Mouse (Mus musculus) ES-E14 (cell line): Measurements from ENCODE around the gene Ranbp9. TPM values are rescaled to one million over a fixed set of nuclear protein-coding genes. Genes with fewer than 3 reads are reported as not detected.

Source experiments
- DNase-seq: peaks from one replicate; pipeline ENCODE4 v3.0.0-alpha.2; 2013; ENCODE audit warnings: low read depth, low spot score
- H3K27ac ChIP-seq: 2 replicates; pipeline ENCODE4 v1.5.1; 2012; ENCODE audit warnings: low read depth, mild to moderate bottlenecking, low read length, moderate library complexity, mixed read lengths; ENCODE audit not compliant: poor library complexity, insufficient read depth, severe bottlenecking
- H3K36me3 ChIP-seq: 2 replicates; pipeline ENCODE4 v1.6.1; 2012; ENCODE audit warnings: mild to moderate bottlenecking, low read length, moderate library complexity, mixed read lengths; ENCODE audit not compliant: control insufficient read depth, poor library complexity, insufficient read depth, severe bottlenecking
- H3K4me1 ChIP-seq, 2 experiments: fragments of 150-350 bp in 1 of 2; sonication (generic) in 1 of 2; 2 replicates each; pipeline ENCODE4 v1.6.1; 2012; ENCODE audit warnings: low read length in 2 of 2, mild to moderate bottlenecking in 1 of 2, mixed read lengths in 1 of 2; ENCODE audit not compliant: control insufficient read depth in 2 of 2, insufficient read depth in 2 of 2, poor library complexity in 1 of 2
- H3K4me3 ChIP-seq, 2 experiments: fragments of 150-350 bp in 1 of 2; sonication (generic) in 1 of 2; 2 replicates each; pipeline ENCODE4 v1.5.1; 2012; ENCODE audit warnings: low read length in 2 of 2, low read depth in 1 of 2, mild to moderate bottlenecking in 1 of 2, mixed read lengths in 1 of 2; ENCODE audit not compliant: insufficient read depth in 1 of 2, poor library complexity in 1 of 2, severe bottlenecking in 1 of 2
- H3K9ac ChIP-seq: 2 replicates; pipeline ENCODE4 v1.6.1; 2012; ENCODE audit warnings: low read depth, mild to moderate bottlenecking, low read length, mixed read lengths; ENCODE audit not compliant: poor library complexity, insufficient read depth, severe bottlenecking
- H3K9me3 ChIP-seq: fragments of 150-350 bp; sonication (generic); 2 replicates; pipeline ENCODE4 v1.6.1; 2012; ENCODE audit warnings: low read depth, mild to moderate bottlenecking, low read length; ENCODE audit not compliant: control insufficient read depth, insufficient read depth
- CHD2 ChIP-seq: IDR thresholded peaks from 2 replicates; pipeline ENCODE4 v1.6.1; 2014; ENCODE audit warnings: mild to moderate bottlenecking, low read depth, low read length, inconsistent platforms
- HCFC1 ChIP-seq: IDR thresholded peaks from 2 replicates; pipeline ENCODE4 v1.6.1; 2012; ENCODE audit warnings: low read length, inconsistent platforms, borderline replicate concordance; ENCODE audit not compliant: insufficient read depth
- MAFK ChIP-seq: IDR thresholded peaks from 2 replicates; pipeline ENCODE4 v1.6.1; 2014; ENCODE audit warnings: mild to moderate bottlenecking, low read depth, low read length, inconsistent platforms; ENCODE audit not compliant: insufficient read depth
- ZC3H11A ChIP-seq: IDR thresholded peaks from 2 replicates; pipeline ENCODE4 v1.6.1; 2012; ENCODE audit warnings: low read depth, mild to moderate bottlenecking, inconsistent platforms, low read length, borderline replicate concordance
- ZNF384 ChIP-seq: IDR thresholded peaks from 2 replicates; pipeline ENCODE4 v1.6.1; 2012; ENCODE audit warnings: low read depth, low read length, inconsistent platforms
- in situ Hi-C, 2 experiments: fragments of 600-800 bp; cut with MboI; formaldehyde crosslinking; loops; one replicate each; pipeline ENCODE4 v1.15.1; 2025; ENCODE audit warnings: low sequenced_read_pairs in 2 of 2, inconsistent platforms in 1 of 2; ENCODE audit not compliant: unreplicated experiment in 2 of 2
- total RNA-seq: library from RNA; depleted of rRNA; stranded (reverse); fragments of 300-350 nt; gene quantifications from 2 replicates; pipeline ENCODE4 v1.2.3, GENCODE M21; 2012

The Ranbp9 gene
- total RNA-seq, 1 experiment, result 27.8 TPM

DNA sequence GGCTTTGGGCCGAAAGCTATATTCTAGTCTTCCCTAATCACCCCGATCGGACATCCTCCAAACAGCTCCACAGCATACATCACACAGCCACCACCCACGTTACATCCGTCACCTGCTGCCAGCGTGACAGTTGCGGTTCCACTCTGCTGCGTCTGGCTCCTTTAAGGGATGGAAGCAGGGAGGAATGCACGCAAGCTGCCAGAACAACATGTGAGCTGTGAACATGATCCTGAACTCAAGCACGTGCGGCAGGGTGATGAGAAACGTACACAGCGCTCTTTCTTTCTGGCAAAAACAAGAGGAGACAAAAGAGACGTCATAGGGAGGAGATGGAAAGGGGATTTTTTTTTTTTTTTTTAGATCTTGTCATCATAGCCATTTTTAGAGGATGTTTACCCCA is 17.8 kb upstream of the Ranbp9 start:
- no peak overlapping the region for H3K9ac ChIP-seq
- TF ChIP-seq MAFK (no peak), ZNF384 (no peak)
- H3K27ac ChIP-seq, result no peak overlapping the region
- no peak overlapping the region for H3K4me3 ChIP-seq
- in situ Hi-C loops, result no loop called here
- no peaks in the 10 kb centered on the region for H3K36me3 ChIP-seq
- H3K4me1 ChIP-seq, result peaks cover 7 to 11% of the 10 kb centered on the region in 2 experiments; a peak in 3 of 4 replicates
- no peaks in the 10 kb centered on the region for H3K9me3 ChIP-seq
- DNase-seq, result no peak

DNA sequence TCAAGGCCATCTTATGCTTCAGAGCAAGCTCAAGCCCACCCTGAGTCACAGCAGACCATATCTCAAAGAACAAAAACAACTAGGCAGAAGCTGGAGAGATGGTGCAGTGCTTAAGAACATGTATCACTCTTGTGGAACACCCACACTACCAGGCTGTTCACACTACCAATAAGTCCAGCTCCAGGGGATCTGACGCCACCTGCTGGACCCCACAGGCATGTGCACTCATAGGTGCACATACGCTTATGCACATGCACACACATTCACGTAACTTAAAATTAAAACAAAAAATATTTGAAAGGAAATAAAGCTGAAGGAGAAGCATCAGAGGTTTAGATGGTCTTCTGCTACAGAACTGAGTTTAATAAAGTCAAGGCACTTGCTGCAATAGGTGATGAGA is 16.7 kb upstream of the Ranbp9 start:
- Histone ChIP-seq H3K9me3 (no peaks in the 10 kb centered on the region), H3K36me3 (no peaks in the 10 kb centered on the region), H3K9ac (no peak overlapping the region), H3K27ac (no peak overlapping the region), H3K4me1 (peaks cover 4 to 11% of the 10 kb centered on the region in 2 experiments; a peak in 3 of 4 replicates), H3K4me3 (no peak overlapping the region)
- in situ Hi-C loops, result no loop called here
- DNase-seq, result no peak
- TF ChIP-seq CHD2, result no peak
- no peak for TF ChIP-seq ZC3H11A
- no peak for TF ChIP-seq ZNF384
- no peak for TF ChIP-seq HCFC1
- TF ChIP-seq MAFK, result no peak

DNA sequence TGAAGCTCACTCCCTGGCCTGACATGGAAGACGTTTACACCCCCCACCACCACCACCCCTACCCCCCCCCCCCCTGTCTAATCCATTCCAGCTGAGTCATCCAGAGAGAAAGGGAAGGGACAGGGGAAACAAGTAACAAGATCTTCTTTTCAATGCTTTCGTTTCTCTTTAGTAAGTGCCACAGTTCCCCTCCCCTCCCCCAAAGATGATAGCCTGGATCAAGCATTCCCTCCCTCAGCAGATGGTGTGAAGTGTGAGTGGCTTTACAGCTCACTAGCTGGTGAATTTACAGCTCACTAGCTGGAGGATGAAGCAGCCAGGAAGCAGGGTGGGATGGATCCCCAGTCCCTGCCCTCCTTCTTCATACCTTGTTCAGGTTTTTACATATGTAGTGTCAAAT is 15.6 kb upstream of the Ranbp9 start:
- in situ Hi-C loops, result no loop called here
- Histone ChIP-seq H3K4me3 (no peak overlapping the region), H3K36me3 (no peaks in the 10 kb centered on the region), H3K9me3 (no peaks in the 10 kb centered on the region), H3K4me1 (peaks cover 2 to 11% of the 10 kb centered on the region in 2 experiments; a peak in 2 of 4 replicates), H3K9ac (no peak overlapping the region), H3K27ac (no peak overlapping the region)
- DNase-seq, result no peak
- TF ChIP-seq HCFC1 (no peak), ZC3H11A (no peak), CHD2 (no peak), MAFK (no peak), ZNF384 (no peak)

DNA sequence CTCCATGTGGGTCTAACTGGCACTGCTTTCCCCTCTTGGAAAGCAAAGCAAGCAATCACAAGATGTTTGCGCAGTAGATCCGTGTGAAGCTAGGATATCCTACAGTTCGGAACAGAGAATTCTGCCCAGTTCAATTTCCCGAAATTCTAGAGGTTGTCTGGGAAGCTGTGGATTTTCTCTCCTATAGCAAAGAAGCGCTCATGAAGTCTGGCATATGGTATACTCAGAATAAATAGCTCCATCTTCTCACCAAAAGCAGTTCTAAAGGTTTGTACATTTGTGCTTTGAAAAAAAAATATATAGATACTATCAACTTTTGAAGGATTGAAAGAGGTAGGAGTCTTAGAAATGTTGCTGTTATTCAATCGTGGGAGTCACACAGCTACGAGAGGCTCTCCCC is 14.6 kb upstream of the Ranbp9 start:
- H3K9ac ChIP-seq, result no peak overlapping the region
- H3K4me3 ChIP-seq, result no peak overlapping the region
- in situ Hi-C loops, result no loop called here
- TF ChIP-seq HCFC1 (no peak), MAFK (no peak), ZNF384 (no peak)
- H3K36me3 ChIP-seq, result no peaks in the 10 kb centered on the region
- H3K27ac ChIP-seq, result no peak overlapping the region
- no peak for DNase-seq
- peaks cover 0 to 9% of the 10 kb centered on the region in 2 experiments; a peak in 2 of 4 replicates for H3K4me1 ChIP-seq
- H3K9me3 ChIP-seq, result no peaks in the 10 kb centered on the region

DNA sequence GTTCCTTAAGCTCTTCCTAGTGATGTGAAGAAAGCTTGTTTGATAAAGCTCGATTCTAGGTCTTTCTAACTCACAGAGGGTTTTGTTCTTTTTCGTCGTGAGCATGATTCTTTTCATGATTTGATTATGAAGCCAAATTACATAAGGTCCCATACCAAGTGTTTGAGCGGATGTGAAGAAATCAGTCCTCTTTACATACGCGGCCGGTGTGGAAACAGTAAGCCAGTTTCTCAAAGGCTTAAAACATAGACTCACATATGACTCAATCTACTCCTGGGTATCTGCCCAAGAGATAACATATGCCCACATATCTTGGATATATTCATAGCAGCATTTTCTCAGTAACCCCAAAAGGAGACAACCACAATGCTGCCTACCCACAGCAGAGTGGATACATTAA is 12.6 kb upstream of the Ranbp9 start:
- no peak for DNase-seq
- no peaks in the 10 kb centered on the region for H3K9me3 ChIP-seq
- no peak overlapping the region for H3K27ac ChIP-seq
- H3K36me3 ChIP-seq, result no peaks in the 10 kb centered on the region
- in situ Hi-C loops, result no loop called here
- no peak for TF ChIP-seq MAFK
- no peak for TF ChIP-seq ZNF384
- no peak for TF ChIP-seq CHD2
- TF ChIP-seq HCFC1, result no peak
- TF ChIP-seq ZC3H11A, result no peak
- no peak overlapping the region for H3K9ac ChIP-seq
- H3K4me3 ChIP-seq, result no peak overlapping the region
- H3K4me1 ChIP-seq, result peaks cover 2 to 4% of the 10 kb centered on the region in 2 experiments; a peak in 2 of 4 replicates
